Mouse (Mus musculus) heart, embryonic 16.5 days (tissue): ENCODE measurements around the gene Hunk. TPM values are rescaled to one million over a fixed set of nuclear protein-coding genes. Genes with fewer than 3 reads are reported as not detected.

Source experiments
- polyA plus RNA-seq: library from polyadenylated mRNA; unstranded; fragments of >200 nt; fragmentation: Nextera tagmentation; extraction: Ambion mirVana; gene quantifications from 2 replicates; pipeline ENCODE4 v1.2.1, GENCODE M21; 2015

The Hunk gene
- polyA plus RNA-seq, 1 experiment from 2014 or later: 7.2 TPM

Other genes with a start within 250 kb of the Hunk start
- gene Tiam1, start 242.2 kb upstream of the Hunk start, polyA plus RNA-seq: 6.9 and 9.4 TPM in 2 replicates
- 765 and 884 TPM in 2 replicates for gene Sod1, start 165.3 kb upstream of the Hunk start, polyA plus RNA-seq
- 17.0 and 19.8 TPM in 2 replicates for gene Scaf4, start 101.5 kb upstream of the Hunk start, polyA plus RNA-seq